ENCODE assay signal across 22 mouse cellular contexts in the genomic region with DNA sequence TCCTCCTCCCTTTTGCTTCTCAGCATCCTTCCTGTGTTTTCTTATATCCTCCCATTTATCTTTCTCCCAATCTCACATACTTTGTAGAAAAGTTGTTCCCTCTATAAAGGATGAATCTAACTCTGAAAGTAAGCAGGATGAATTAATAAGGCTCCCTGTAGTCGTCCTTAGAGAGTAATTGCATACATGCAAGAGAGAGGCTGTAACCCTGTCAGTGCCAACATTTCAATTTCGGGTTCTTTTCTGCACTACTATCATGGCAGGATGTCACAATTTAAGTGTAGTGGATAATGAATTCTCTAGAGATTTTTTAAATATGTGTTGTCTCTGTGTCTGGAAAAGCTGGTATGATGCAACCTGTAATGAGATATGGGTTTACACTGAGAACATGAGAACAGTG. TPM values are rescaled to one million over a fixed set of nuclear protein-coding genes. Genes with fewer than 3 reads are reported as not detected.
A peak's percentile ranks its signal among the peaks of the same experiment; 100 is the strongest.
DNase-seq lines count a peak whose midpoint lies in the region; ATAC-seq lines count a peak whose summit lies in the region.
"Had no signal": no experiment of that assay in that cellular context is flagged by ENCODE, and none has a peak within 500 bp of the region (broad histone marks: within the 10 kb centered on the region; RNA-seq: fewer than 3 reads in every experiment).

A gene (minus strand): TSS at position 101 of the 400 bp plus-strand sequence.

- DNase-seq in MN1 (ENCODE audit: low spot score), result peak; percentile 21
- DNase-seq: adrenal gland, adult 2 months; adrenal gland, adult 8-10 months; adrenal gland, postnatal 10 days; adrenal gland, postnatal 14 days; adrenal gland, postnatal 25 days; adrenal gland, postnatal 36 days; B cell, adult 2 months; cerebellum, adult 11 months; cerebellum, adult 11-12 months; cerebellum, adult 18-20 months; cerebellum, adult 2 months; cerebellum, adult 8-10 months had no signal

- ATAC-seq in megakaryocyte, adult 5-6 weeks (ENCODE audit: poor library complexity, severe bottlenecking), result no peak
- ATAC-seq: activated CD4-positive, CD25-positive, alpha-beta regulatory T cell, adult 4 months; CD4-positive, CD25-positive, alpha-beta regulatory T cell, adult 4 months; Patski had no signal

RNA-seq across cellular contexts. Expression of the gene that starts here (rescaled TPM):
- not detected in 2 replicates for total RNA-seq in megakaryocyte, adult 5-6 weeks (2015)
- total RNA-seq in megakaryocyte, adult 5-6 weeks (2017), result not detected in 2 replicates
- total RNA-seq: adrenal gland, adult 18-20 months; adrenal gland, adult 2 months; adrenal gland, adult 8-10 months; adrenal gland, postnatal 10 days; adrenal gland, postnatal 14 days; adrenal gland, postnatal 25 days; adrenal gland, postnatal 36 days; adrenal gland, postnatal 4 days; CH12.LX; ES-E14; MEL had no signal
